Mouse (Mus musculus): ENCODE measurements around the gene AI837181.

DNA sequence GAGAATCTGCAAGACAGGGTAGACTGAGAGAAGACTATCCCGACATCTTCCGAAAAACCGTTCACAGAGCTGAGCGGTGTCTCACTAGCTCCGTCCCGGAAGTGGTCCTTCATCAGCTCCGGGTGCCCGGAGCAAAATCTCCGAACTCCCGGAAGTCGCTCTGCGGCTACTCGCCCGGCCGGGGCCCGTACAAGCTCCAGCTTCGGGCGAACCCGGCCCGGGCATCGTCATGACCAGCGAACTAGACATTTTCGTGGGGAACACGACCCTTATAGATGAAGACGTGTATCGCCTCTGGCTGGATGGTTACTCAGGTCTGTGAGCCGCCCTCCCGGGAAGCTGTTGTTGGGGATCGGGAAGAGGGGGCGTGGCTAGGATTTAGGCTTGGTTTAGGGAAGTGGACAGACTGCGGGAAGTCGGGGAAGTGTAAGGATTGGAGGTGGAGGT is 35.5 kb downstream of the AI837181 start, which contains the start of gene Fibp:
- TF ChIP-seq CTCF (IDR thresholded peaks at IDR 0.05; ENCODE audit: low read depth) (no peak), EP300 (IDR thresholded peaks at IDR 0.05; ENCODE audit: low read depth) (no peak)
